Mouse (Mus musculus) heart, postnatal 0 days (tissue): Measurements from ENCODE around the gene Nhsl2.

ENCODE experiments used
- CTCF ChIP-seq: IDR thresholded peaks from 2 replicates; pipeline ENCODE4 v1.5.1; 2016; ENCODE audit warnings: antibody characterized with exemption, control low read depth, low read depth
- EP300 ChIP-seq: IDR thresholded peaks from 2 replicates; pipeline ENCODE4 v1.6.1; 2016; ENCODE audit warnings: antibody characterized with exemption, low read depth

- no peak for TF ChIP-seq EP300
- no peak for TF ChIP-seq CTCF
Observed at GRCm38 (mm10) chrX:101933346-101933745, 84.2 kb downstream of the Nhsl2 start.
